Mouse (Mus musculus) lung, adult 2 months (tissue): ENCODE data around the gene Fam209.

Experiments used
- CTCF ChIP-seq: fragments of 200-500 bp; IDR thresholded peaks from 2 replicates; pipeline ENCODE4 v1.5.1; 2011; ENCODE audit warnings: mild to moderate bottlenecking, low read length, control low read depth; ENCODE audit not compliant: insufficient read depth
- POLR2A ChIP-seq: fragments of 200-500 bp; IDR thresholded peaks from 2 replicates; pipeline ENCODE4 v1.6.1; 2011; ENCODE audit warnings: low read depth, mild to moderate bottlenecking, control low read depth, low read length, borderline replicate concordance; ENCODE audit errors: extremely low read depth

DNA sequence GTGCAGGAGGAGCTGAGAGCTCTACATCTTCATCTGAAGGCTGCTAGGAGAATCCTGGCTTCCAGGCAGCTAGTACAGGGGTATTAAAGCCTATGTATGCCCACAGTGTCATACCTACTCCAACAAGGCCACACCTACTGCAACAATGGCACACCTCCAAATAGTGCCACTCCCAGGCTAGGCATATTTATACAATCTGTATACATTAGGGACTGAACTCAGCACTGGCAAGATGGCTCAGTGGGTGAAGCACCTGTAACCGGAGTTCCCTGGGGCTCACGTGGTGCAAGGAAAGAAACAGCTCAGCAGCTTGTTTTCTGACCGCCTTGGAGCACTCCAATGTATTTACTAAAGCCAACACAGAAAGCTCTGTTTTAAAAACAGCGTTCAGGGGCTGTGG is 26.7 kb upstream of the Fam209 start:
- TF ChIP-seq CTCF, result no peak
- no peak for TF ChIP-seq POLR2A
